In the genomic region with DNA sequence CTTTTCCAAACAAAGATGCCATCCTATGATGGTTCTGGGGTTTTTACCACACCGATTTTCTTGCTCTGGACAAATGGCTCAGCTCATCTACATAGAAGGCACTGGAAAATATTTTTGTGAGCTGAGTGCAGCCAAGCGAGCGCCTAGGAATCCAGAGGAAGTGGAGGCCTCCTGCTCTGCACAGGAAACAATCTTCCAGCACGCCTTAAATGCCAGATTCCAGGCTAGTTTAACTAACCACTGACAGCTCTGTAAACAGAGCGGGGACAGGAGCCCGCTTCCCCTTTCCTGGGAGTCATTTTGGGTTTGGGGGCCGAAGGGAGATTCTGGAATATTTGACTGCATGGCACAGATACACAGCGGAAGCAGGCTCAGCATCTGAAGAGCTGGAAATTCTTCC, we compare ENCODE assay signal across 7 mouse cellular contexts.
A peak's percentile ranks its signal among the peaks of the same experiment; 100 is the strongest.
DNase-seq lines count a peak whose midpoint lies in the region; ATAC-seq lines count a peak whose summit lies in the region.

No protein-coding gene starts in this region.

- H3K27me3 ChIP-seq in embryonic facial prominence, embryonic 12.5 days, result no peaks in the 10 kb centered on the region
- no peaks in the 10 kb centered on the region for H3K27me3 ChIP-seq in hindbrain, embryonic 13.5 days
- no peaks in the 10 kb centered on the region for H3K27me3 ChIP-seq in lung, embryonic 16.5 days (ENCODE audit: control insufficient read depth, insufficient read depth, low read depth, low read length)
- no peaks in the 10 kb centered on the region for H3K27me3 ChIP-seq in liver, embryonic 11.5 days (replicated peaks; ENCODE audit: control insufficient read depth, insufficient read depth, low read length)

- H3K4me2 ChIP-seq in embryonic facial prominence, embryonic 12.5 days (replicated peaks), result 0 out of 2 replicates have a peak overlapping the region, but pooled peaks have one; percentile 16
- H3K4me2 ChIP-seq in hindbrain, embryonic 13.5 days, result no peak overlapping the region
- peak overlapping the region; percentile 29; the same call in 1 of the 2 replicates for H3K4me2 ChIP-seq in lung, embryonic 16.5 days (ENCODE audit: low read depth, low read length)
- no peak overlapping the region; the same call in 1 of the 2 replicates for H3K4me2 ChIP-seq in liver, embryonic 11.5 days

- H3K9ac ChIP-seq in embryonic facial prominence, embryonic 12.5 days, result no peak overlapping the region
- 0 out of 2 replicates have a peak overlapping the region, but pooled peaks have one; percentile 43 for H3K9ac ChIP-seq in hindbrain, embryonic 13.5 days
- peak overlapping the region; percentile 39; the same call in 1 of the 2 replicates for H3K9ac ChIP-seq in lung, embryonic 16.5 days (ENCODE audit: low read length)
- H3K9ac ChIP-seq in liver, embryonic 11.5 days (ENCODE audit: low read depth, low read length), result no peak overlapping the region

- no peak for ATAC-seq in embryonic facial prominence, embryonic 12.5 days (ENCODE audit: insufficient number of reproducible peaks, insufficient read depth, low FRiP score, low TSS enrichment)
- ATAC-seq in hindbrain, embryonic 13.5 days (ENCODE audit: low FRiP score), result no peak
- ATAC-seq in lung, embryonic 16.5 days (ENCODE audit: low read depth), result peak; percentile 84
- no peak for ATAC-seq in liver, embryonic 11.5 days (replicated peaks; ENCODE audit: low FRiP score)

- no peak overlapping the region for H3K4me3 ChIP-seq in brown adipose tissue, adult 24 weeks (ENCODE audit: insufficient read depth, low read depth, low read length)
- no peak overlapping the region for H3K4me3 ChIP-seq in embryonic facial prominence, embryonic 12.5 days
- H3K4me3 ChIP-seq in hindbrain, embryonic 13.5 days, result no peak overlapping the region
- no peak overlapping the region for H3K4me3 ChIP-seq in lung, embryonic 16.5 days (ENCODE audit: low read length)
- H3K4me3 ChIP-seq in liver, embryonic 11.5 days (ENCODE audit: low read depth, low read length), result no peak overlapping the region

- peaks cover 27% of the 10 kb centered on the region for H3K4me1 ChIP-seq in brown adipose tissue, adult 24 weeks (ENCODE audit: control insufficient read depth, insufficient read depth, insufficient read length, low read length)
- peaks cover 30% of the 10 kb centered on the region for H3K4me1 ChIP-seq in embryonic facial prominence, embryonic 12.5 days
- H3K4me1 ChIP-seq in hindbrain, embryonic 13.5 days (replicated peaks), result peaks cover 11% of the 10 kb centered on the region
- H3K4me1 ChIP-seq in lung, embryonic 16.5 days (replicated peaks; ENCODE audit: control insufficient read depth, insufficient read depth, low read length), result peaks cover 15% of the 10 kb centered on the region; the same call in 1 of the 2 replicates
- peaks cover 3% of the 10 kb centered on the region for H3K4me1 ChIP-seq in liver, embryonic 11.5 days (replicated peaks; ENCODE audit: control insufficient read depth, insufficient read depth, low read length)

- H3K9me3 ChIP-seq in embryonic facial prominence, embryonic 12.5 days, result no peaks in the 10 kb centered on the region
- no peaks in the 10 kb centered on the region for H3K9me3 ChIP-seq in hindbrain, embryonic 13.5 days
- H3K9me3 ChIP-seq in lung, embryonic 16.5 days (ENCODE audit: control insufficient read depth, low read length), result no peaks in the 10 kb centered on the region
- no peaks in the 10 kb centered on the region for H3K9me3 ChIP-seq in liver, embryonic 11.5 days (ENCODE audit: control insufficient read depth, low read length)

- H3K36me3 ChIP-seq in embryonic facial prominence, embryonic 12.5 days, result peaks cover 14% of the 10 kb centered on the region
- H3K36me3 ChIP-seq in hindbrain, embryonic 13.5 days, result no peaks in the 10 kb centered on the region
- H3K36me3 ChIP-seq in lung, embryonic 16.5 days (ENCODE audit: control insufficient read depth, insufficient read depth, low read length), result no peaks in the 10 kb centered on the region
- H3K36me3 ChIP-seq in liver, embryonic 11.5 days (ENCODE audit: control insufficient read depth, insufficient read depth, low read length), result 0 out of 2 replicates have a peak, but pooled peaks cover 2% of the 10 kb centered on the region

- WGBS in embryonic facial prominence, embryonic 12.5 days, result 13% methylated on average over 8 of the region's 8 CpGs
- WGBS in hindbrain, embryonic 13.5 days, result 57% methylated on average over 8 of the region's 8 CpGs
- WGBS in lung, embryonic 16.5 days, result 7% methylated on average over 8 of the region's 8 CpGs
- 19% methylated on average over 8 of the region's 8 CpGs for WGBS in liver, embryonic 11.5 days

- peak overlapping the region; percentile 72 for H3K27ac ChIP-seq in brown adipose tissue, adult 24 weeks (replicated peaks; ENCODE audit: low read depth, low read length)
- peak overlapping the region; percentile 85 for H3K27ac ChIP-seq in embryonic facial prominence, embryonic 12.5 days
- no peak overlapping the region for H3K27ac ChIP-seq in hindbrain, embryonic 13.5 days
- peak overlapping the region; percentile 86 for H3K27ac ChIP-seq in lung, embryonic 16.5 days (ENCODE audit: low read length)
- H3K27ac ChIP-seq in liver, embryonic 11.5 days (ENCODE audit: low read depth, low read length), result no peak overlapping the region

- no peak for DNase-seq in layer of hippocampus, postnatal 14 days (ENCODE audit: low spot score in 2 of 2)
- no peak for DNase-seq in liver, embryonic 11.5 days (ENCODE audit: low spot score)
- no peak for DNase-seq in natural killer cell, adult 2 months (ENCODE audit: low spot score in 2 of 2)

Comparison
In these comparisons a context has a peak if more than half of its experiments do, and no peak if none do; other contexts are left out.
1. H3K27ac ChIP-seq: peak in brown adipose tissue, adult 24 weeks (single experiment), embryonic facial prominence, embryonic 12.5 days (single experiment) and lung, embryonic 16.5 days (single experiment); none in hindbrain, embryonic 13.5 days (single experiment) and liver, embryonic 11.5 days (single experiment).
2. H3K4me2 ChIP-seq: peak in embryonic facial prominence, embryonic 12.5 days (single experiment) and lung, embryonic 16.5 days (single experiment); none in hindbrain, embryonic 13.5 days (single experiment) and liver, embryonic 11.5 days (single experiment).
3. H3K9ac ChIP-seq: peak in hindbrain, embryonic 13.5 days (single experiment) and lung, embryonic 16.5 days (single experiment); none in embryonic facial prominence, embryonic 12.5 days (single experiment) and liver, embryonic 11.5 days (single experiment).